Mouse (Mus musculus) B cell, adult 2 months (primary cell): ENCODE data around the gene 4930469K13Rik.

Source experiments
- DNase-seq, 2 experiments: peaks; one replicate each; pipeline ENCODE4 v3.0.0; 2022

Gene 4930469K13Rik

GRCm38 (mm10) chr11:33937641-33938040, 160.7 kb downstream of the 4930469K13Rik start:
- no peak for DNase-seq

DNA sequence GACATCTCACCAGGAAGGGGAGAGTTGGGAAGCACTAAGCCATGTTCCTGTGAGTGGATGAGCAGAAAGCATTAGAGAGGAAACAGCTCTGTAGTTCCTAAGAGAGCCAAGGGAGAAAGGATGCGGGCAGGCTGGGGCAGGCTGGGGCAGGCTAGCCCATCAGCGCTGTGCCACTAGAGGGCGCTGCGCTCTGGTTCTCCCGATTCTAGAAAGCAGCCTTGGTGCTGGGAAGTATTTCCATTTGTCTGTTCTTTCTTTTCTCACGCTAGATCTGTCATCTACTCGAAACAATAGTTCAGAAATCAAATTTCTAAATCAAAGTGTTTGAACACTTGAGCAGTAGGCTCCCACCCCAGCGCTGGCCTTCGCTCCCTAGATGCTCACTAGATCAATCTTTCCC, 164.1 kb downstream of the 4930469K13Rik start:
- DNase-seq, result peak; percentile 39 to 44

- DNase-seq, result peak; percentile 24 to 30
Measured at GRCm38 (mm10) chr11:33932386-33933111, 165.8 kb downstream of the 4930469K13Rik start.

GRCm38 (mm10) chr11:33931836-33932385, 166.4 kb downstream of the 4930469K13Rik start:
- peak; percentile 78 to 81 for DNase-seq

- no peak for DNase-seq
Measured at GRCm38 (mm10) chr11:33929412-33929811, 168.9 kb downstream of the 4930469K13Rik start.

GRCm38 (mm10) chr11:33928658-33929057, 169.7 kb downstream of the 4930469K13Rik start:
- DNase-seq, result peak; percentile 46 to 48

DNA sequence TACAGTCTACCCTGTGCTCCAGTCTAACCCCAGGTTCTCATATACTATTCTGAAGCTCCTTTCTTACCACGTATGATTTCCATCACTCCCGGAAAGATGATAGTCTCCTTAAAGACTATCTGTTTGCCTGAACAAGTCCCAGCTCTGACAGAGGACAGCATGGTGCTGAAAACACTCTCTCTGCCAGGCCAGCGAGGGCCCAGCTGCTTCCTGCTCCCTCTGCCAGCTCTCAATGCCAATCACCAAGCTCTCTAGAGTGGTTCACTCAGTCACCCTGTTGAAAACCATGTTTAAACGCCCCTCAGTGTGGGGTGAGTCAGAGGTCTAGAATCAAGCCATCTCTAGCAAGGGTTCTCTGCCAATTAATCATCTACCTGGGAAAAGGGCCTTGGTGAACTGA, 170.5 kb downstream of the 4930469K13Rik start:
- DNase-seq, result no peak

DNA sequence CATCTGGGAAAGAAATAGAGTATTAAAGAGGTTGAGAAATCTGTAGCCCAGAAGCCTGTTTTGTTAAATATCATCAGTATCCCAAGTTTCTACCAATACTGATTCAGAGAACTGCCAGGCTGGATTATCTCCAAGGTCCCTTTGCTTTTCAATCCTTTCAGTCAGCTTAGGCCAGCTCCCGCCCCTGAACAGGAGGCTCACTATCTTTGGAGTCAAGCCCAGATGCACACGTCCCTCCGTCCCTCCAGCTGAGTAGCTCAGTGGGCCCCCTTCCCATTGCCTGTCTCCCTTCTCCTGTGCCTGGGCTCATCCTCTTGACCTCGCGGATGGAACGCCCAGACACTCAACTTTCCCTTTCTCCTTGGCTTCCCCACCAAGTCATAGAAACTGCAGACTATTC, 171.0 kb downstream of the 4930469K13Rik start:
- no peak for DNase-seq

- DNase-seq, result no peak
Measured at GRCm38 (mm10) chr11:33926551-33926950, 171.8 kb downstream of the 4930469K13Rik start.

- DNase-seq, result no peak
Measured at GRCm38 (mm10) chr11:33925778-33926177, 172.6 kb downstream of the 4930469K13Rik start.
